Mouse (Mus musculus): ENCODE measurements around the gene Slc25a40. TPM values are rescaled to one million over a fixed set of nuclear protein-coding genes. Genes with fewer than 3 reads are reported as not detected.

Gene Slc25a40
- 10 to 100 TPM; 12.4 to 12.9 TPM for total RNA-seq (2021)
- long read RNA-seq, experiment 1, partial matches to known transcripts = 2 of 9 reads
- long read RNA-seq, experiment 1, other reads (novel, unspliced or antisense) = 3 of 9 reads
- long read RNA-seq, experiment 2, partial matches to known transcripts = 0 of 2 reads
- long read RNA-seq, experiment 2, other reads (novel, unspliced or antisense) = 1 of 2 reads

GRCm38 (mm10) chr5:8422157-8422931, at the start of gene Slc25a40, which contains the start of gene Dbf4:
Slc25a40 (plus strand) TSS chr5:8422850.
Dbf4 (minus strand) TSS chr5:8422716.
- DNase-seq = peak; percentile 95 to 98

GRCm38 (mm10) chr5:8373415-8373814, 49.2 kb upstream of the Slc25a40 start:
- DNase-seq = no peak

- no peak for DNase-seq
Observed at GRCm38 (mm10) chr5:8374297-8374906, 48.2 kb upstream of the Slc25a40 start.

- DNase-seq = no peak
Observed at GRCm38 (mm10) chr5:8393891-8394583, 28.6 kb upstream of the Slc25a40 start.

- DNase-seq = no peak
Observed at GRCm38 (mm10) chr5:8397587-8398249, 24.9 kb upstream of the Slc25a40 start.

GRCm38 (mm10) chr5:8408746-8409145, 13.9 kb upstream of the Slc25a40 start:
- DNase-seq = no peak

GRCm38 (mm10) chr5:8416683-8417413, 5.8 kb upstream of the Slc25a40 start:
- no peak for DNase-seq

GRCm38 (mm10) chr5:8417443-8417842, 5.2 kb upstream of the Slc25a40 start:
- DNase-seq = no peak

- no peak for DNase-seq
Observed at GRCm38 (mm10) chr5:8421424-8421823, 1.2 kb upstream of the Slc25a40 start.

- DNase-seq = no peak
Observed at GRCm38 (mm10) chr5:8422932-8423928, 580 bp downstream of the Slc25a40 start.

- DNase-seq = no peak
Observed at GRCm38 (mm10) chr5:8424116-8424515, 1.5 kb downstream of the Slc25a40 start.

GRCm38 (mm10) chr5:8425899-8426298, 3.2 kb downstream of the Slc25a40 start:
- no peak for DNase-seq

GRCm38 (mm10) chr5:8437481-8438156, 15.0 kb downstream of the Slc25a40 start:
- DNase-seq = no peak

GRCm38 (mm10) chr5:8439095-8439494, 16.4 kb downstream of the Slc25a40 start:
- DNase-seq = no peak

- no peak for DNase-seq
Observed at GRCm38 (mm10) chr5:8455565-8455964, 32.9 kb downstream of the Slc25a40 start.

GRCm38 (mm10) chr5:8456561-8456960, 33.9 kb downstream of the Slc25a40 start:
- DNase-seq = peak; percentile 32 to 34

GRCm38 (mm10) chr5:8487989-8488700, 65.5 kb downstream of the Slc25a40 start:
- no peak for DNase-seq

GRCm38 (mm10) chr5:8488701-8489297, 66.1 kb downstream of the Slc25a40 start:
- DNase-seq = no peak
